Mouse (Mus musculus): Measurements from ENCODE around the gene Phactr3. TPM values are rescaled to one million over a fixed set of nuclear protein-coding genes. Genes with fewer than 3 reads are reported as not detected.

Phactr3 gene
- polyA plus RNA-seq, 2 experiments, result 0.48 to 0.55 TPM

GRCm38 (mm10) chr2:178204455-178204854 lies 85.7 kb downstream of the Phactr3 start:
- Histone ChIP-seq H3K27ac (replicated peaks; ENCODE audit: low read depth, low read length) (no peak overlapping the region), H3K4me1 (ENCODE audit: control insufficient read depth, insufficient read depth, low read length) (no peaks in the 10 kb centered on the region), H3K4me3 (replicated peaks; ENCODE audit: low read length) (no peak overlapping the region), H3K27me3 (ENCODE audit: control insufficient read depth, insufficient read depth, low read length) (no peaks in the 10 kb centered on the region), H3K9ac (ENCODE audit: low read depth, low read length, severe bottlenecking) (no peak overlapping the region), H3K36me3 (ENCODE audit: control insufficient read depth, insufficient read depth, low read length) (no peaks in the 10 kb centered on the region), H3K4me2 (replicated peaks; ENCODE audit: low read depth, low read length, severe bottlenecking) (no peak overlapping the region), H3K9me3 (ENCODE audit: control insufficient read depth, low read length) (no peaks in the 10 kb centered on the region)
- no peak for TF ChIP-seq POLR2A (IDR thresholded peaks at IDR 0.05; ENCODE audit: borderline replicate concordance, extremely low read depth, insufficient read depth, insufficient read length)
- ATAC-seq (ENCODE audit: low FRiP score, low read depth) (no peak), DNase-seq (ENCODE audit: low spot score) (no peak)
- 81% methylated on average over 10 of the region's 10 CpGs for WGBS

- no peaks in the 10 kb centered on the region for H3K36me3 ChIP-seq (ENCODE audit: control insufficient read depth, insufficient read depth, low read length)
- H3K4me1 ChIP-seq (ENCODE audit: control insufficient read depth, insufficient read depth, low read length), result no peaks in the 10 kb centered on the region
- no peak overlapping the region for H3K27ac ChIP-seq (replicated peaks; ENCODE audit: low read depth, low read length)
- DNase-seq (ENCODE audit: low spot score) (no peak), ATAC-seq (ENCODE audit: low FRiP score, low read depth) (peak; percentile 71)
- no peak overlapping the region for H3K9ac ChIP-seq (ENCODE audit: low read depth, low read length, severe bottlenecking)
- no peaks in the 10 kb centered on the region for H3K27me3 ChIP-seq (ENCODE audit: control insufficient read depth, insufficient read depth, low read length)
- H3K4me2 ChIP-seq (replicated peaks; ENCODE audit: low read depth, low read length, severe bottlenecking), result no peak overlapping the region
- H3K4me3 ChIP-seq (replicated peaks; ENCODE audit: low read length), result no peak overlapping the region
- 64% methylated on average over 5 of the region's 5 CpGs for WGBS
- no peaks in the 10 kb centered on the region for H3K9me3 ChIP-seq (ENCODE audit: control insufficient read depth, low read length)
- TF ChIP-seq POLR2A (IDR thresholded peaks at IDR 0.05; ENCODE audit: borderline replicate concordance, extremely low read depth, insufficient read depth, insufficient read length), result no peak
Observed at GRCm38 (mm10) chr2:178208186-178208600, 89.4 kb downstream of the Phactr3 start.

GRCm38 (mm10) chr2:178213826-178214225 lies 95.1 kb downstream of the Phactr3 start:
- Histone ChIP-seq H3K9me3 (ENCODE audit: control insufficient read depth, low read length) (no peaks in the 10 kb centered on the region), H3K4me1 (ENCODE audit: control insufficient read depth, insufficient read depth, low read length) (no peaks in the 10 kb centered on the region), H3K9ac (ENCODE audit: low read depth, low read length, severe bottlenecking) (no peak overlapping the region), H3K27me3 (ENCODE audit: control insufficient read depth, insufficient read depth, low read length) (no peaks in the 10 kb centered on the region), H3K4me3 (replicated peaks; ENCODE audit: low read length) (no peak overlapping the region), H3K4me2 (replicated peaks; ENCODE audit: low read depth, low read length, severe bottlenecking) (no peak overlapping the region), H3K36me3 (ENCODE audit: control insufficient read depth, insufficient read depth, low read length) (no peaks in the 10 kb centered on the region), H3K27ac (replicated peaks; ENCODE audit: low read depth, low read length) (no peak overlapping the region)
- no peak for TF ChIP-seq POLR2A (IDR thresholded peaks at IDR 0.05; ENCODE audit: borderline replicate concordance, extremely low read depth, insufficient read depth, insufficient read length)
- WGBS, result 87% methylated on average over 2 of the region's 2 CpGs
- ATAC-seq (ENCODE audit: low FRiP score, low read depth) (no peak), DNase-seq (ENCODE audit: low spot score) (no peak)

GRCm38 (mm10) chr2:178214531-178214930 lies 95.8 kb downstream of the Phactr3 start:
- Histone ChIP-seq H3K9ac (ENCODE audit: low read depth, low read length, severe bottlenecking) (no peak overlapping the region), H3K27me3 (ENCODE audit: control insufficient read depth, insufficient read depth, low read length) (no peaks in the 10 kb centered on the region), H3K4me2 (replicated peaks; ENCODE audit: low read depth, low read length, severe bottlenecking) (no peak overlapping the region), H3K4me1 (ENCODE audit: control insufficient read depth, insufficient read depth, low read length) (no peaks in the 10 kb centered on the region), H3K9me3 (ENCODE audit: control insufficient read depth, low read length) (no peaks in the 10 kb centered on the region), H3K36me3 (ENCODE audit: control insufficient read depth, insufficient read depth, low read length) (no peaks in the 10 kb centered on the region), H3K27ac (replicated peaks; ENCODE audit: low read depth, low read length) (no peak overlapping the region), H3K4me3 (replicated peaks; ENCODE audit: low read length) (no peak overlapping the region)
- no peak for DNase-seq (ENCODE audit: low spot score)
- no peak for ATAC-seq (ENCODE audit: low FRiP score, low read depth)
- TF ChIP-seq POLR2A (IDR thresholded peaks at IDR 0.05; ENCODE audit: borderline replicate concordance, extremely low read depth, insufficient read depth, insufficient read length), result no peak
- 77% methylated on average over 1 of the region's 1 CpGs for WGBS

- DNase-seq (ENCODE audit: low spot score) (no peak), ATAC-seq (ENCODE audit: low FRiP score, low read depth) (no peak)
- Histone ChIP-seq H3K36me3 (ENCODE audit: control insufficient read depth, insufficient read depth, low read length) (no peaks in the 10 kb centered on the region), H3K4me3 (replicated peaks; ENCODE audit: low read length) (no peak overlapping the region), H3K4me1 (ENCODE audit: control insufficient read depth, insufficient read depth, low read length) (no peaks in the 10 kb centered on the region), H3K27me3 (ENCODE audit: control insufficient read depth, insufficient read depth, low read length) (no peaks in the 10 kb centered on the region), H3K27ac (replicated peaks; ENCODE audit: low read depth, low read length) (no peak overlapping the region), H3K9me3 (ENCODE audit: control insufficient read depth, low read length) (no peaks in the 10 kb centered on the region), H3K4me2 (replicated peaks; ENCODE audit: low read depth, low read length, severe bottlenecking) (no peak overlapping the region), H3K9ac (ENCODE audit: low read depth, low read length, severe bottlenecking) (no peak overlapping the region)
- 57% methylated on average over 4 of the region's 4 CpGs for WGBS
- TF ChIP-seq POLR2A (IDR thresholded peaks at IDR 0.05; ENCODE audit: borderline replicate concordance, extremely low read depth, insufficient read depth, insufficient read length), result no peak
Observed at GRCm38 (mm10) chr2:178218461-178218860, 99.7 kb downstream of the Phactr3 start.
